Mouse (Mus musculus) ES-Bruce4 (cell line): ENCODE data around the gene H2-M10.5.
A peak's percentile ranks its signal among the peaks of the same experiment; 100 is the strongest.
"Not testable (repeated sequence)": the region's sequence is repeated elsewhere in the genome, so short reads cannot be mapped to it uniquely, and the experiment has no call there.

ENCODE experiments used
- CTCF ChIP-seq: IDR thresholded peaks from one replicate; pipeline ENCODE4 v1.8.1; 2011; ENCODE audit warnings: low read depth, low read length
- EP300 ChIP-seq: IDR thresholded peaks from 2 replicates; pipeline ENCODE4 v1.6.1; 2011; ENCODE audit warnings: low read depth, low read length; ENCODE audit not compliant: insufficient read depth
- POLR2A ChIP-seq: IDR thresholded peaks from one replicate; pipeline ENCODE4 v1.8.1; 2011; ENCODE audit warnings: low read length; ENCODE audit not compliant: insufficient read depth

- TF ChIP-seq CTCF: peak; percentile 40
- TF ChIP-seq POLR2A, EP300: not testable (repeated sequence)
These were observed 16.1 kb downstream of the H2-M10.5 start for GRCm38 (mm10) chr17:36788801-36789200.
